Mouse (Mus musculus) adrenal gland, postnatal 4 days (tissue): ENCODE measurements around the gene Pik3ap1. TPM values are rescaled to one million over a fixed set of nuclear protein-coding genes. Genes with fewer than 3 reads are reported as not detected.

ENCODE experiments used
- DNase-seq, 2 experiments: peaks; one replicate each; pipeline ENCODE4 v3.0.0; 2021 to 2022; ENCODE audit warnings: low spot score in 2 of 2, mixed read lengths in 2 of 2
- total RNA-seq, 2 experiments: library from RNA; stranded (reverse); gene quantifications; 2 replicates each; pipeline ENCODE4 v1.2.3; 2021

Gene Pik3ap1
- total RNA-seq, 2 experiments from 2014 or later: 6.6 to 6.7 TPM

DNA sequence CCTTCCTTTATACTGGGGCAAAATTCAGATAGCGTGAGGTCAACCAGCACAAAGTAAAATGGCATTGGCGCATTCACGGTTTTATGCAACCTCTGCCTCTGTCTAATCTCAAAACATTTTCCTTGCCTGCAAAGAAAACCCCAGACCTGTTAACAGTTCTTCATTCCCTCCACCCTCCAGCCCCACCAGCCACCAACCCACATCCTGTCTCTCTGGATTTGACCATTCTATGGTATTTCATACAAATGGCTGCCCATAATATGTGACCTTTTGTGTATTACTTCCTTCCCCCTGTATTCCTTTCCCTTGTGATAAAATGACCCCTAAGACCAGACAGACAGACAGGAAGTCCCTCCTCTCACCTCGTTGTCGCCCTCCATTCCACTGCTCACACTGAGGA is 102.2 kb downstream of the Pik3ap1 start:
- DNase-seq: no peak

DNA sequence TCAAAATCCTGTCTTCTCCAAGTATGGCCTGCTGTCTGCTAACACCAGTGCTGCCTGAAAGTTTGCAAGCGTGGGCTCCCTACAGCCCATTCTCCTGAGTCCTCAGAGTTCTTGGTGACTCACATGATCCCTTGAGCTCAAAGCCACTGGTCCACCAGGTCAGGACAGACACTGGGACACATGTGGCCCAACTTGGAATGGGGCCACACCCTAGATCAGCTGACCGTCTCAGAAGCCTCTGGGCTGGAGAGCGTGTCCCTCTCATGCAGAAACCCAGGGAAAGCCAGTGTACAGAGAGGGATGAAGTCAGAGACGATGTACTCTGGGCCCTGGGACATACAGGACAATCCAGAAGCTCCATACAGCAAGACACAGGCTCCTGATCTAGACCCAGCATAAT is 102.7 kb downstream of the Pik3ap1 start:
- DNase-seq: no peak

- DNase-seq: no peak
Measured at GRCm38 (mm10) chr19:41279724-41280244, 105.1 kb downstream of the Pik3ap1 start.

- no peak for DNase-seq
Measured at GRCm38 (mm10) chr19:41278606-41279005, 106.3 kb downstream of the Pik3ap1 start.

GRCm38 (mm10) chr19:41275588-41275987 is 109.3 kb downstream of the Pik3ap1 start:
- no peak for DNase-seq

GRCm38 (mm10) chr19:41270906-41271305 is 114.0 kb downstream of the Pik3ap1 start:
- DNase-seq: no peak

DNA sequence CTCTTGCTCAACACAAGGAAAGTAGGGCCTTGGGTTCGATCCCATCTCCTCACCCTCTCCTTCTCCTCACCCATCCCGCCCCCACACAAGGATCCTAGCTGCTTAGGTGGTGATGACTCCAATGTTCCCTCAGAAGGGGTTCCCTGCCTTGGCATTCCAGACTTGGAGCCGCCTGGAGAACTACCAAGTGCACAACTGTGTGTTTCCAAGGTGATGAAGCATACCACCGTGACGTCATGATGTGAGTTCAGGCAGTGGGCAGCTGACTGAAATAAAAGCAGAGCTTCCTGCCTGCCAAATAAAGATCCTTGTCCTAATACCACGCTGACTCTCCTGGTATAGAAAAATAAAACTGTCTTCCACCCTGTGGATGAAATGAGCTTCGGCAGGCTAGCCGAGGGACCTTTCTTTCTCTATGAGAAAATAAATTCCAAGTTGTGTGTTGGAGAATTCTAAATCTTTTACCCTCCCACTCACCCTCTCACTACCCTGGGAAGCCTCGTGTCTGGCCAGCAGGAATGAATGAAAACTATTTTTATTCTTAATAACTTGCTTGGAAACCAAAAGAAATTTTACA is 114.7 kb downstream of the Pik3ap1 start:
- no peak for DNase-seq

DNA sequence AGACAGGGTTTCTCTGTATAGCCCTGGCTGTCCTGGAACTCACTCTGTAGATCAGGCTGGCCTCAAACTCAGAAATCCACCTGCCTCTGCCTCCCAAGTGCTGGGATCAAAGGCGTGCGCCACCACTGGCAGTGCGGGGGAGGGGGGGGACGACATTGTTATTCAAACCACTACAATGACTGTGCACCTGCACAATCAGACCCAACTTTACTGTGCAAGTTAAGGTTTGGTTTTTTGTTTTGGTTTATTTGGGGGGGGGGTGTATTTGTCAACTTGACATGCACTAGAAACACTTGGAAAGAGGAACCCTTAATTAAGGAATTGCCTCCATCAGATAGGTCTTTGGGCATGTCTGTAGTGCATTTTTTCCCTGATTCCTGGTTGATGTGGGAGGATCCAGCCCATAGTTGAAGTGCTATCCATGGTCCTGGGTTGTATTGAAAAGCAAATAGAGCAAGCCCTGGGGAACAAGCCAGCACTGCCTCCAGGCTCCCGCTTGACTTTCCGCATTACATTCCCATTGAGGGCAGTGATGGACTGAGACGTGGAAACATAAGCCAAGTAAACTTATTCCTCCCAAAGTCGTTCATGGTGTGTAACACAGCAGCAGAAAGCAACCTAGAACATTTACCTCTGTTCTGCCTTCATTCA is 118.5 kb downstream of the Pik3ap1 start:
- no peak for DNase-seq

GRCm38 (mm10) chr19:41264331-41264799 is 120.5 kb downstream of the Pik3ap1 start:
- DNase-seq: no peak

GRCm38 (mm10) chr19:41263630-41264295 is 121.1 kb downstream of the Pik3ap1 start, which contains the start of gene Tm9sf3:
Gene Tm9sf3 (minus strand): TSS chr19:41263997.
- DNase-seq: peak; percentile 70 to 77

GRCm38 (mm10) chr19:41262712-41263629 is 121.9 kb downstream of the Pik3ap1 start:
- peak; percentile 39 to 54 for DNase-seq

- DNase-seq: no peak
Measured at GRCm38 (mm10) chr19:41260736-41261135, 124.2 kb downstream of the Pik3ap1 start.

- no peak for DNase-seq
Measured at GRCm38 (mm10) chr19:41259256-41259655, 125.6 kb downstream of the Pik3ap1 start.

GRCm38 (mm10) chr19:41258707-41259106 is 126.2 kb downstream of the Pik3ap1 start:
- DNase-seq: no peak

DNA sequence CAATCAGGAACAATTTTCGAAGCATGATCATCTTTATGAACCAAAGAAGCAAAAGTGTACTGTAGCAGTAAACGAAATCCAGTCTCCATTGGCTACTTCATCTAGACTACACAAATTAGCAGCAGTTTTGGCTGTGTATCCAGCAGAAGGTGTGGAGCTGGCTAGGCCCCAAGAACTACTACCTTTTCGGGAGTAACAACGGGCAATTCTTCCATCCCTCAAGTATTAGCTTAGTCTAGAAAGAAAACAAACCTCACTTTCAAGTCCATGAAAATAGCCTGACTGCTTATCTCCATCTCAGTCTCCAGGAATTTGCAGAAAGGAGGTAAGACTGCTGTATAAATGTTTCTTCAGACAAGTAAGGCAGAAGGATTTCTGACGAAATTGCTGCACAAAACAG is 130.3 kb downstream of the Pik3ap1 start:
- DNase-seq: no peak

DNA sequence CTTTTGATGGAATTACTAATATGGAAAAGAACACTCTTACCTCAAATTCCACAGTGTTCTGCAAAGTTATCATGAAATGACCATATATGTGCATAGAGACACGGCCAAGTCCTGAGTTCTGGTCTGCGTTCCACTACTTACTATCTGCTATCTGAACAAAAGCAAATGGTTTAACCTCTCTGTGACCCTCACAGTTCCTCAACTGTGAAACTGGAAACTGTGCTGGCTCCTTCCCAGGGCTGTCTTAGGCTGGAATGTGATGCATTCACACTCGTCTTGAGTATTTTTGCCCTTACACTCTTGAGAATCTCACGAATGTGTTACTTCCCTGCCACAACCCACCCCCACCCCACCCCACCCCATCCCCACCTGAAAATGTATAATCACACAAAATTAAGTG is 135.9 kb downstream of the Pik3ap1 start:
- DNase-seq: no peak

DNA sequence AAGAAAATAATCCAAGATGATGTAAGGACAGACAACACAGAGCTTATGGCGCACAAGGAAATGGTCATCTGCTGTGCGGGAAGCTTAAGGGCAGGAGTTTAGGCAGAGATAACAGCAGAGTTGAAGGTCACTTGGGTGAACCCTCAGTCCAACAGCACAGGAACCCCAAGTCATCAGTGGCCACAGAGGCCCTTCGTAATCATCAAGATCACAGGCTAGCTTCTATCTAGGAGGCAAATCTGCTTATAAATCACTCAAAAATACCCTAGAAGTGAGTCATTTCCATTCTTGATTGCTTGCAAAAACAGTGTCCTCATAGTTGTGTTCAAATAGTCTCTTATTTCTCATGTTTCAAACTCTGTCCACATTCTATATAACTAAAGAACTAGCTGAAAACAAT is 136.6 kb downstream of the Pik3ap1 start:
- DNase-seq: no peak

- DNase-seq: no peak
Measured at GRCm38 (mm10) chr19:41246271-41246670, 138.6 kb downstream of the Pik3ap1 start.

GRCm38 (mm10) chr19:41244581-41244980 is 140.3 kb downstream of the Pik3ap1 start:
- DNase-seq: no peak

DNA sequence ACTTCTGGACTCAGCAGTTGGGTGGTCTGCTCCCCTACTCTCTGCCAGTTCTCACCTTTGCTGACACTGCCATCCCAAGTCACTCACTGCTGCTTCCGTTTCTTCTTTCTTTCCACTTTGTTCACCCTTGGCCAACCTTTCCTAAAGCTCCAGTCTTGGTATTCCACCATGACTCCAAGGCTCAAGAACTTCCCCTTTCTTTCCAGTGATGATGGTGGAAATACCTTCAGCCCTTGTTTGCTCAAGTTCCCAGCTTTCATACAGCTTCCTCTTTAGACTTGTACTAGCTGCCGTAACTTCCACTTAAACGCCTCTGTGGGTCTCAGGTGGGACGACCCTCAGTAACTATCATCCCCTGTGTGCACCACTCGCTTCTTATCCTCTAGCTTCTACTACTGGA is 142.9 kb downstream of the Pik3ap1 start:
- no peak for DNase-seq

- DNase-seq: no peak
Measured at GRCm38 (mm10) chr19:41233698-41234097, 151.2 kb downstream of the Pik3ap1 start.
